Mouse (Mus musculus): ENCODE results near the gene Hck. TPM values are rescaled to one million over a fixed set of nuclear protein-coding genes. Genes with fewer than 3 reads are reported as not detected.

Hck gene
- polyA plus RNA-seq, 1 experiment from 2014 or later: 1.9 TPM

DNA sequence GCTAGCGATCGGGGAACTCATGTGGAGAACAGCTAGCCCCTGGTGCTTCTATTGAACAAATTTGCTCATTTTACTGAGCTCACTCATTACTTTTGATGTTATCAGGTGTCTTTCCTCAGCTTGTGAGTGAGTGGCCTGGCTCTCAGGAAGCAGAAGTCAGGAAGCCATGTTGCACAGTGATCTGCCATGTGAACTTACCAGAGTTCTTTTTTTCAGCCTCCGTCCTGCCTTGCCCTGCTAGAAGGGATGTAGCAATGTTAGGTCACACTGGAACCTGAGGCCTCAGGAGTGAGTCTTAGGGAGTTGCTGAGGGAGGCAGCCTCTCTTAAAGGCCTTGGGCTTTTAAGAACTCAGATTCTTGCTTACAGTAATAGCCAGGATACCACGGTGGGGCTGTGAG, 24.4 kb upstream of the Hck start:
- Histone ChIP-seq H3K9ac (ENCODE audit: low read length) (no peak overlapping the region), H3K36me3 (ENCODE audit: control insufficient read depth, insufficient read depth, low read length) (no peaks in the 10 kb centered on the region), H3K4me1 (ENCODE audit: control insufficient read depth in 2 of 2, insufficient read depth in 2 of 2, low read length in 2 of 2) (no peaks in the 10 kb centered on the region), H3K4me2 (ENCODE audit: low read length) (no peak overlapping the region), H3K27me3 (ENCODE audit: control insufficient read depth, insufficient read depth, low read length) (no peaks in the 10 kb centered on the region), H3K27ac (replicated peaks in 1 of 2; ENCODE audit: control insufficient read depth in 1 of 2, insufficient read depth in 1 of 2, low read depth in 2 of 2, low read length in 2 of 2) (no peak overlapping the region), H3K9me3 (ENCODE audit: control insufficient read depth, low read length) (no peaks in the 10 kb centered on the region), H3K4me3 (ENCODE audit: control insufficient read depth in 1 of 2, insufficient read depth in 1 of 2, low read depth in 1 of 2, low read length in 2 of 2) (no peak overlapping the region)
- no peak for ATAC-seq (ENCODE audit: insufficient number of reproducible peaks, insufficient read depth, low FRiP score, low read depth)
- WGBS: 71% methylated on average over 4 of the region's 4 CpGs

DNA sequence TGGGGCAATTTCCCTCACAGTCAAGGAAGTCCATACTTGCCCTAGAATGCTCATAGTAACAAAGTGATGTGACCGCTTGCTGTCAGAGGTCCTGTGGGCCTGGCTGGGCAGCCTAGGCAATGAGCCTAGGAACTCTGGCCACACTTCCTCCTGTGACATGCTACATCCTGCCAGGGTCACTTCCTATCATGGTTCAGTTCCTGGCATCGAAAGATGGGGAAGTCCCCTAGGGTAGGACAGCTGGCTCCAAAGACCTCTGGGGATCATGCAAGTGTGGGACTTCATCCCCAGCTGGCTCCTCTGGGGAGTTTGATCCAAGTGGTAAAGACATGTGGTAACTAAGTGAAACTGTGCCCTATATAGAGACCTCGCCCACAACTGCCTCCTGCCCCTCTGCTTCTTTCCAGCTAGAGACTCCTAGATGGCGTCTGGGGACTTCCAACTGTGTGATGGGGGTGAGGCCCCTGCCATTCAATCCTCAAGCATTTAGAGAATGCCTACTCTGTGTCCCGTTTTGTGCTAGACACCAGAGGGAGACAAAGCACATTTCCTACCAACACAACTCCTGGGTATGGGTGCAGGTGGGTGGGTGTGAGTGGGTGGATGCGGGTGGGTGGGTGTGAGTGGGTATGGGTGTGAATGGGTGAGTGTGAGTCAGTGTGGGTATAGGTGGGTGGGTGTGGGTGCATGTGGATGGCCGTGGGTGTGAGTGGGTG, 23.8 kb upstream of the Hck start:
- Histone ChIP-seq H3K27me3 (ENCODE audit: control insufficient read depth, insufficient read depth, low read length) (no peaks in the 10 kb centered on the region), H3K27ac (replicated peaks in 1 of 2; ENCODE audit: control insufficient read depth in 1 of 2, insufficient read depth in 1 of 2, low read depth in 2 of 2, low read length in 2 of 2) (no peak overlapping the region)
- no peak for ATAC-seq (ENCODE audit: insufficient number of reproducible peaks, insufficient read depth, low FRiP score, low read depth)

DNA sequence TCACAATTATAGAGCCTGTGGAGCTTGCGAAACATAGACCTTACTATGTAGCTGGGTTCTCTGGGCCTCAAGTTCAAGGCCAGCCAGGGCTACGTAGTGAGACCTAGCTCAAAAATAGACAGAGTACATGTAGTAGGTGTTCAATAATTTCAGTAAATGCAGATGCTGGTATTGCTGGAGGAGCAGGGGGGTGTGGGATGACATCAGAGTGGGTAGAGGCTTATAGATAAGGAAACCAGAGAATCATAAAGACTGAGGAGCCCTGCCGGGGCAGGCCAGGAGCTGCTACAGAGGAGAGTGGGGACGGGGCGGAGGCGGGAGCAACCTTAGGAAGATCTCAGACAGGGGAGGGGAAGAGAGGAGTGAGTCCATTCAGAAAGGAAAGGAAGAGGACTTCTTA, 22.7 kb upstream of the Hck start:
- H3K36me3 ChIP-seq (ENCODE audit: control insufficient read depth, insufficient read depth, low read length): no peaks in the 10 kb centered on the region
- H3K4me3 ChIP-seq (ENCODE audit: control insufficient read depth in 1 of 2, insufficient read depth in 1 of 2, low read depth in 1 of 2, low read length in 2 of 2): no peak overlapping the region
- H3K27me3 ChIP-seq (ENCODE audit: control insufficient read depth, insufficient read depth, low read length): no peaks in the 10 kb centered on the region
- no peaks in the 10 kb centered on the region for H3K9me3 ChIP-seq (ENCODE audit: control insufficient read depth, low read length)
- WGBS: 78% methylated on average over 6 of the region's 6 CpGs
- peaks cover 0 to 2% of the 10 kb centered on the region in 2 experiments; a peak in 1 of 4 replicates for H3K4me1 ChIP-seq (ENCODE audit: control insufficient read depth in 2 of 2, insufficient read depth in 2 of 2, low read length in 2 of 2)
- H3K4me2 ChIP-seq (ENCODE audit: low read length): no peak overlapping the region
- no peak overlapping the region for H3K27ac ChIP-seq (replicated peaks in 1 of 2; ENCODE audit: control insufficient read depth in 1 of 2, insufficient read depth in 1 of 2, low read depth in 2 of 2, low read length in 2 of 2)
- no peak overlapping the region for H3K9ac ChIP-seq (ENCODE audit: low read length)
- ATAC-seq (ENCODE audit: insufficient number of reproducible peaks, insufficient read depth, low FRiP score, low read depth): no peak

More for the DNA sequence above, 23.8 kb upstream of the Hck start:
- 49% methylated on average over 7 of the region's 7 CpGs for WGBS
- H3K4me3 ChIP-seq (ENCODE audit: control insufficient read depth in 1 of 2, insufficient read depth in 1 of 2, low read depth in 1 of 2, low read length in 2 of 2): no peak overlapping the region
- no peaks in the 10 kb centered on the region for H3K4me1 ChIP-seq (ENCODE audit: control insufficient read depth in 2 of 2, insufficient read depth in 2 of 2, low read length in 2 of 2)
- no peak overlapping the region for H3K9ac ChIP-seq (ENCODE audit: low read length)
- H3K4me2 ChIP-seq (ENCODE audit: low read length): no peak overlapping the region
- no peaks in the 10 kb centered on the region for H3K36me3 ChIP-seq (ENCODE audit: control insufficient read depth, insufficient read depth, low read length)
- H3K9me3 ChIP-seq (ENCODE audit: control insufficient read depth, low read length): no peaks in the 10 kb centered on the region

DNA sequence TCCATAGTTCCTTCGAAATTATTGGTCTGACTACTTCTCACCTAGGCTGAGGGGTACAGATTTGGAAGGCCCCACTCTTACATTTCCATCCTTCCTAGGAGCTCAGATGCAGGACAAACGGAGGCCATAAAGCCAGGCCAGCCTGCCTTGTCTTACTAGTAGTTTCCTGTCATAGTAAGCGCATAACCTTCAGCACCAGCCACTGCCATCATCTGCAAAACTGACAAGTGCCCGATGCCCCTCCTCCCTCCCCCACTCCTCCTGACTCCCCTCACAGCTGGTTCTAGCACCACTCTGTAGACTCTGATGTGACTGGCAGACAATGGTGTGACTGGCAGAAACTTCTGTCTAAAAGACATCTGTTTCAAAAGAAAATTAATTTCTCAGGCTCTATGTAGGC, 22.1 kb upstream of the Hck start:
- Histone ChIP-seq H3K4me2 (ENCODE audit: low read length) (no peak overlapping the region), H3K9ac (ENCODE audit: low read length) (no peak overlapping the region), H3K4me1 (ENCODE audit: control insufficient read depth in 2 of 2, insufficient read depth in 2 of 2, low read length in 2 of 2) (peaks cover 0 to 2% of the 10 kb centered on the region in 2 experiments; a peak in 1 of 4 replicates), H3K27me3 (ENCODE audit: control insufficient read depth, insufficient read depth, low read length) (no peaks in the 10 kb centered on the region), H3K4me3 (ENCODE audit: control insufficient read depth in 1 of 2, insufficient read depth in 1 of 2, low read depth in 1 of 2, low read length in 2 of 2) (no peak overlapping the region), H3K36me3 (ENCODE audit: control insufficient read depth, insufficient read depth, low read length) (no peaks in the 10 kb centered on the region), H3K27ac (replicated peaks in 1 of 2; ENCODE audit: control insufficient read depth in 1 of 2, insufficient read depth in 1 of 2, low read depth in 2 of 2, low read length in 2 of 2) (no peak overlapping the region), H3K9me3 (ENCODE audit: control insufficient read depth, low read length) (no peaks in the 10 kb centered on the region)
- 77% methylated on average over 4 of the region's 4 CpGs for WGBS
- ATAC-seq (ENCODE audit: insufficient number of reproducible peaks, insufficient read depth, low FRiP score, low read depth): no peak

DNA sequence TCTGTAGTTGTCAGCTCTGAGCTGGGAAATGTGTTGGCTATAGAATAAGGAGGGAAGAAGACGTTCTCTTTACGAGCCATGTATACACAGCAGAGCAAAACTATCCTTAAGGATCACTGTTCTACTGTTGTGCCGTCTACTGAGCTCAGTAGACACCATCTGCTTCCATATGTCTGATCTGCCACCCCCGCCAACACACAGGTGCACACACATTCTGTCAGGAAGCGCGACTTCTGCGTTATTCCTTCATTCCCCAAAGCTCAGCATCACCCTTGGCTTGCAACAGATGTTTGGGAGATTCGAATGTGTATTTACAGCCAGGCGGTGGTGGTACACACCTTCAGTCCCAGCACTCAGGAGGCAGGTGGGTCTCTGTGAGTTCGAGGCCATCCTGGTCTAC, 21.2 kb upstream of the Hck start:
- ATAC-seq (ENCODE audit: insufficient number of reproducible peaks, insufficient read depth, low FRiP score, low read depth): no peak
- Histone ChIP-seq H3K9me3 (ENCODE audit: control insufficient read depth, low read length) (no peaks in the 10 kb centered on the region), H3K36me3 (ENCODE audit: control insufficient read depth, insufficient read depth, low read length) (no peaks in the 10 kb centered on the region), H3K27me3 (ENCODE audit: control insufficient read depth, insufficient read depth, low read length) (no peaks in the 10 kb centered on the region), H3K4me1 (ENCODE audit: control insufficient read depth in 2 of 2, insufficient read depth in 2 of 2, low read length in 2 of 2) (peaks cover 0 to 2% of the 10 kb centered on the region in 2 experiments; a peak in 1 of 4 replicates), H3K9ac (ENCODE audit: low read length) (no peak overlapping the region), H3K4me3 (ENCODE audit: control insufficient read depth in 1 of 2, insufficient read depth in 1 of 2, low read depth in 1 of 2, low read length in 2 of 2) (no peak overlapping the region), H3K4me2 (ENCODE audit: low read length) (no peak overlapping the region), H3K27ac (replicated peaks in 1 of 2; ENCODE audit: control insufficient read depth in 1 of 2, insufficient read depth in 1 of 2, low read depth in 2 of 2, low read length in 2 of 2) (no peak overlapping the region)
- WGBS: 80% methylated on average over 10 of the region's 10 CpGs

DNA sequence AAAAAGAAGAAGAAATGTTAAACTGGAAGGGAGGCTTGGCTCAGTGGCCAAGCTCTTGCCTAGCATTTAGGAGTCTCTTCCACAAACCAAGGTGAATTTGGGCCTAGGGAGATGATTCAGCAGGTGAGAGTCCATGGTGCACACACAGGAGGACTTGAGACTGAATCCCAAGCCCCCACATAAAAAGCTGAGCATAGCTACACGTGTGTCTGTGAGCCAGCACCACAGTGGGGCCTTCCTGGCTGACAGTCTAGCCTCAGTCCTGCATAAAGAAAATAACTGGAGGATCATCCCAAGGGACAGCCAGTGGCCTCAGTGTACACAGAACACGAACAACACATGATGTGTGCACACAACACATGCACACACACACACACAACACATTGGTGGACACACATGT, 19.0 kb upstream of the Hck start:
- no peaks in the 10 kb centered on the region for H3K9me3 ChIP-seq (ENCODE audit: control insufficient read depth, low read length)
- no peaks in the 10 kb centered on the region for H3K36me3 ChIP-seq (ENCODE audit: control insufficient read depth, insufficient read depth, low read length)
- no peak overlapping the region for H3K27ac ChIP-seq (replicated peaks in 1 of 2; ENCODE audit: control insufficient read depth in 1 of 2, insufficient read depth in 1 of 2, low read depth in 2 of 2, low read length in 2 of 2)
- H3K4me1 ChIP-seq (ENCODE audit: control insufficient read depth in 2 of 2, insufficient read depth in 2 of 2, low read length in 2 of 2): peaks cover 0 to 2% of the 10 kb centered on the region in 2 experiments; a peak in 1 of 4 replicates
- no peak overlapping the region for H3K4me3 ChIP-seq (ENCODE audit: control insufficient read depth in 1 of 2, insufficient read depth in 1 of 2, low read depth in 1 of 2, low read length in 2 of 2)
- H3K9ac ChIP-seq (ENCODE audit: low read length): no peak overlapping the region
- no peak for ATAC-seq (ENCODE audit: insufficient number of reproducible peaks, insufficient read depth, low FRiP score, low read depth)
- H3K4me2 ChIP-seq (ENCODE audit: low read length): no peak overlapping the region
- WGBS: 56% methylated on average over 2 of the region's 2 CpGs
- no peaks in the 10 kb centered on the region for H3K27me3 ChIP-seq (ENCODE audit: control insufficient read depth, insufficient read depth, low read length)

DNA sequence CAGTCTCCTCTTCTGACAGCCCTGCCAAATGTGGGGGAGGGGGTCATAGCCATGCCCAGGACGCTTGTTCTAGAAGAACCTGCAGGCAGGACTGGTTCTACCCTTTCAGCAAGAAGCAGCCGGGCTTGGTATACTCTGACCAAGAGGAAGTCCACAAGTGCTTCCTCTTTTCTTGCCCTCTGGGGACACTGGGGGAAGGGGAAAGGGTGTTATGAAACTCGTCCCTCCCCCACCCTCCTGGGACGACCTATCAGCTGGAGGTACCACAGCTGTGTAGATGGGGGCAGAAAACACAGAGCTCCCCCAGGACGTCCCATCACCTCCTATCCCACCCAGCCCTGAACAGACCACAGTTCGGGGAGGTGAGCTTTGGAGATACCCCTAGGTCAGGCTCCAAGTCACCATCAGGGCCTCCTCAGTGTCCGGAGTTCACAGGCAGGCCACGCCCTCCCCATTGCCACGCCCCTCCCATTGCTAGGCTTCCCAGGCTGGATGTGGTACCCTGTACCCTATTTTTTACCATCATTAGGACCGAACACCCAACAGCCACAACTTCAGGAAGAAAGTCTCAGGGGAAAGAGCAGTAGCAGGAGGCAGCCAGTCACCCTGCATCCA, 17.6 kb upstream of the Hck start:
- ATAC-seq (ENCODE audit: insufficient number of reproducible peaks, insufficient read depth, low FRiP score, low read depth): no peak; the same call in 1 of the 2 replicates
- H3K9me3 ChIP-seq (ENCODE audit: control insufficient read depth, low read length): no peaks in the 10 kb centered on the region
- H3K4me1 ChIP-seq (ENCODE audit: control insufficient read depth in 2 of 2, insufficient read depth in 2 of 2, low read length in 2 of 2): peaks cover 0 to 2% of the 10 kb centered on the region in 2 experiments; a peak in 1 of 4 replicates

More for the DNA sequence above, 17.6 kb upstream of the Hck start:
- Histone ChIP-seq H3K27me3 (ENCODE audit: control insufficient read depth, insufficient read depth, low read length) (no peaks in the 10 kb centered on the region), H3K36me3 (ENCODE audit: control insufficient read depth, insufficient read depth, low read length) (no peaks in the 10 kb centered on the region), H3K4me3 (ENCODE audit: control insufficient read depth in 1 of 2, insufficient read depth in 1 of 2, low read depth in 1 of 2, low read length in 2 of 2) (no peak overlapping the region), H3K27ac (replicated peaks in 1 of 2; ENCODE audit: control insufficient read depth in 1 of 2, insufficient read depth in 1 of 2, low read depth in 2 of 2, low read length in 2 of 2) (no peak overlapping the region), H3K4me2 (ENCODE audit: low read length) (no peak overlapping the region), H3K9ac (ENCODE audit: low read length) (no peak overlapping the region)
- 33% methylated on average over 10 of the region's 10 CpGs for WGBS

All from heart, embryonic 14.5 days (tissue).